Mouse (Mus musculus) left cerebral cortex, adult 2 months (tissue): ENCODE results near the gene Fndc7. TPM values are rescaled to one million over a fixed set of nuclear protein-coding genes. Genes with fewer than 3 reads are reported as not detected.
"Not testable (repeated sequence)": the region's sequence is repeated elsewhere in the genome, so short reads cannot be mapped to it uniquely, and the experiment has no call there.

Source experiments
- DNase-seq, 2 experiments: peaks; one replicate each; pipeline ENCODE4 v3.0.0; 2021 to 2022; ENCODE audit warnings: low spot score in 2 of 2, mixed read lengths in 1 of 2; ENCODE audit errors: extremely low spot score in 1 of 2
- H3K27ac ChIP-seq: fragments of 200-600 bp; 2 replicates; pipeline ENCODE4 v1.8.1; 2022
- H3K4me3 ChIP-seq: fragments of 200-600 bp; 2 replicates; pipeline ENCODE4 v1.8.1; 2022
- CTCF ChIP-seq: fragments of 200-600 bp; IDR thresholded peaks from 2 replicates; pipeline ENCODE4 v1.8.1; 2022; ENCODE audit warnings: antibody characterized with exemption, mild to moderate bottlenecking, moderate library complexity
- intact Hi-C: fragments of 180-260 bp; cut with DNase I; formaldehyde crosslinking; loops from one replicate; pipeline ENCODE4 v1.15.1; 2025
- total RNA-seq, 2 experiments: library from RNA; stranded (reverse); gene quantifications; 2 replicates each; pipeline ENCODE4 v1.2.3; 2021

Fndc7 gene
- total RNA-seq, 2 experiments from 2014 or later: 0.26 TPM; not detected in 1

DNA sequence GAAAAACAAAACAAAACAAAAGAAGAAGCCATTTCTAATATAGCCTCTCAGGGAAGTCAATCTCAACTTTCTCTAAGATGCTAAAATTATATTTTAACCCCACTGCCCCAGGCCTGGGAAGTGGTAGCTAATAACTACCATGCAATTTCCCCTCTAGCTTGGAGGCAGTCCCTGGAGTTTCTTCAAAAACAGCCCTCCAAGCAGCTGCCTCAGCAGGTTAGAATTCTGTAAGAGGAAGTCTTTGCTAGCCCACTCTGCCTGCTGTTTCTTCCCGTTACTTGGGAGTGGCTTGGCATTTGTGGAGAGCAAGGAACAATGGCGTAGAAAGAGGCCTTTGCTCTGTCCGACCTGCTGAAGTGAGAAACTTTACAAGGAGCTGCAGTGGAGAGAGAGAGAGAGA lies 24.7 kb downstream of the Fndc7 start:
- Histone ChIP-seq H3K27ac (no peak overlapping the region), H3K4me3 (no peak overlapping the region)
- intact Hi-C loops: no loop called here
- no peak for TF ChIP-seq CTCF
- DNase-seq: no peak

DNA sequence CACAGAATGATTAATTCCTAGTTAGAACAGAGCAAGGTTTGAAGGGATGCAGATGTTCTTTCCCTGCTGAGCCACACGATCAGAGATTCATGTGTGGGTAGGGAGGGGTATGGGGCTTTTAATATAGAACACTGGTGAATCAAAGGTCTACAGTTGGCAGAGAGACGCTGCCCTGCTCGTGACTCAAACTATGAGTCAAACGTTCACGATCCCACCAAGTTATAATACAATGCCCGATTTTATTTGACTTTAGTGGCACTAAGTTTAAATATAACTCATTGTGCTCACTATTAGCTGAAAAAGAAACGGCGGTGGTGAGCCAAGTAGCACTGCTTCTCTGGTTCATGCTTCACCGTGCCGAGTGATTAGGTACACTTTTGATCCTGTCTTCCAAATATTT lies 26.7 kb downstream of the Fndc7 start:
- intact Hi-C loops: no loop called here
- H3K27ac ChIP-seq: no peak overlapping the region
- TF ChIP-seq CTCF: no peak
- no peak overlapping the region for H3K4me3 ChIP-seq
- no peak for DNase-seq

DNA sequence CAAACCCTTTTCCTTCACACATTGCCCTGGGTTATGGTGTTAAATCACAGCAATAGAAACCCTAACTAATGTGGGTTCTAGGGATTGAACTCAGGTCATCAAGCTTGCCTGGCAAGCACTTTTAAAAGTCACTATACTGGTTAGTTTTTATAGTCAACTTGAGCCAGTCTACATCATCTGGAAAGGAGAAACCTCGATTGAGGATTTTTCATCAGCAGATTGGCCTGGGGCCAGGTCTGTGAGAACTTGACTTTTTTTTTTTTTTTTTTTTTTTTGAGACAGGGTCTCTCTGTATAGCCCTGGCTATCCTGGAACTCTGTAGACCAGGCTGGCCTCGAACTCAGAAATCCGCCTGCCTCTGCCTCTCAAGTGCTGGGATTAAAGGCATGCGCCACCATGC lies 27.5 kb downstream of the Fndc7 start:
- H3K27ac ChIP-seq, intact Hi-C loops, DNase-seq, H3K4me3 ChIP-seq: not testable (repeated sequence)

DNA sequence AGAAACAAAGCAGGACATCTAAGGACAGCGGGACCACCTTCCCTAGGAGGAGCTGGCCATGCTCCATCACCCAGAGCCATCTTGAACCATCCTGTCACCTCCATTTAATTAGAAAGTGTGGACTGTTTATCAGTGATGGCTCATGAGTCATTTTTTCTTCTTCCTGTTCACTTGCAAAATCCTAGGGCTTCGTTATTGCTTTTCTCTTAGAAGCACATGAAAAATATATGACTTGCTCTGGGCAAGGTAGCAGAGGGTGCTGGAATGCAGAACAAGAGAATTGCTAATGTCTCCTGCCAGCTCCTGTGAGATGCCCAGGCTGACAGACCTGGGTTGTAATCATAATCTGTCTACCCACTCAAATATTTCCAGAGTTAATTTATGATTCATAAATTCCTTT lies 29.0 kb downstream of the Fndc7 start:
- DNase-seq: no peak
- intact Hi-C loops: loop anchor here (1.0 kb wide), 1 partner anchor 19 kb away; no protein-coding TSS in a partner anchor
- H3K4me3 ChIP-seq: no peak overlapping the region
- H3K27ac ChIP-seq: no peak overlapping the region
- TF ChIP-seq CTCF: no peak

DNA sequence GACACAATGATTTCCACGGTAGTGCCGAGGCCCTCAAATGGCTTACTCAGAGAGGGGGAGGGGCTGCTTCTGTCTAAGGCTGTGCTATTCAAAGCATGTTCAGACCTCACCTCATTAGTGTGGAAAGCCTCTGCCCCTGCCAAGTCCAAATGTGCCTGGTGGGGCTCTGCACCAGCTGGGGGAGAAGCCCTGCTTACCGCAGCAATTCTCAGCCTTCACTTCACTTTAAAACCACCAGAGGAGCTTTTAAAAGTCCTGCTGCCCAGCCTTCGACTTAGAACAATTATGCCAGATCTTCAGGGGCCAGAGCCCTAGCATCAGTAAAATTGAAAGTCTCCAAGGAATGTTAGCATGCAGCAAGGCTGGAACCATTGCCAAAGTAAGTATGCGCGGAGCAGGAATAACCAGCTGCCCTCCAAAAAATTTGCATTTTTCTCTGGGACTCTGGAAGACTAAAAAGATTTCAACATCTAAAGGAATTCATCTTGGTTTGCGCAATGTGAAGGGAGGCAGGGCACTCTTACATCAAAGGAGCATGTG lies 31.5 kb downstream of the Fndc7 start:
- intact Hi-C loops: loop anchor here (5.0 kb wide), 1 partner anchor 54 kb away; the partner anchor contains the start of gene Prpf38b
- TF ChIP-seq CTCF: no peak; the same call in none of the 2 replicates
- DNase-seq: no peak
- no peak overlapping the region for H3K4me3 ChIP-seq
- no peak overlapping the region for H3K27ac ChIP-seq

DNA sequence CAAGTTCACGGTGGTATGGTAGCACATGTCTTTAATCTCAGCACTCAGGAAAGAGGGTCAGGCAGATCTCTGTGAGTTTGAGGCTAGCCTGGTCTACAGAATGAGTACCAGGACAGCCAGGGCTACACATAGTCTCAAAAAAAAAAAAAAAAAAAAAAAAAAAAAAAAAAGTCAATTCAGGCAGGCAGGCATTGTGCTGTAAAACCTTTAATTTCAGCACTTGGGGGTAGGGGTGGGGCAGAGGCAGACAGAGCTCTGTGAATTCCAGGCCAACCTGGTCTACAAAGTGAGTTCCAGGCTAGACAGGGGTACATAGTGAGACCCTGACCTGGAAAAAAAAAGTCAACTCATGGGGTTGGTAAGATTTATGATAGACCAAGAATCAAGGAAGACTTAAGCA lies 32.1 kb downstream of the Fndc7 start:
- intact Hi-C loops: loop anchor here (5.0 kb wide), 1 partner anchor 55 kb away; the partner anchor contains the start of gene Prpf38b
- Histone ChIP-seq H3K27ac (no peak overlapping the region), H3K4me3 (no peak overlapping the region)
- DNase-seq: no peak
- TF ChIP-seq CTCF: no peak

DNA sequence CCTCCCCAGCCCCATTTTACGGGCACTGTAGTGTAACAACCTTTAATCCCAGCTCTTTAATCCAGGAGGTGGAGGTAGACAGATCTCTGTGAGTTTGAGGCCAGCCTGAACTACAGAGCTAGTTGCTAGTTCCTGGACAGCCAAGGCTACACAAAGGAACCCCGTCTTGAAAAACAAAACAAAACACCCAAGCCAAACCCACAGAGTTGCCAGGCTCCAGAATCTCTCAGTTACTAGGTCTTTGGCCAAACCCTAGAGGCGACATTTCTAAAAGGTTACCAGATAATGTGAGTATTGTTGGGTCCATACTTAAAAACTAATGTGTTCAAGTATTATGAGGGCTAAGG lies 32.7 kb downstream of the Fndc7 start:
- intact Hi-C loops: loop anchor here (5.0 kb wide), 1 partner anchor 55 kb away; the partner anchor contains the start of gene Prpf38b
- DNase-seq: no peak
- no peak for TF ChIP-seq CTCF
- H3K27ac ChIP-seq: no peak overlapping the region
- H3K4me3 ChIP-seq: no peak overlapping the region

DNA sequence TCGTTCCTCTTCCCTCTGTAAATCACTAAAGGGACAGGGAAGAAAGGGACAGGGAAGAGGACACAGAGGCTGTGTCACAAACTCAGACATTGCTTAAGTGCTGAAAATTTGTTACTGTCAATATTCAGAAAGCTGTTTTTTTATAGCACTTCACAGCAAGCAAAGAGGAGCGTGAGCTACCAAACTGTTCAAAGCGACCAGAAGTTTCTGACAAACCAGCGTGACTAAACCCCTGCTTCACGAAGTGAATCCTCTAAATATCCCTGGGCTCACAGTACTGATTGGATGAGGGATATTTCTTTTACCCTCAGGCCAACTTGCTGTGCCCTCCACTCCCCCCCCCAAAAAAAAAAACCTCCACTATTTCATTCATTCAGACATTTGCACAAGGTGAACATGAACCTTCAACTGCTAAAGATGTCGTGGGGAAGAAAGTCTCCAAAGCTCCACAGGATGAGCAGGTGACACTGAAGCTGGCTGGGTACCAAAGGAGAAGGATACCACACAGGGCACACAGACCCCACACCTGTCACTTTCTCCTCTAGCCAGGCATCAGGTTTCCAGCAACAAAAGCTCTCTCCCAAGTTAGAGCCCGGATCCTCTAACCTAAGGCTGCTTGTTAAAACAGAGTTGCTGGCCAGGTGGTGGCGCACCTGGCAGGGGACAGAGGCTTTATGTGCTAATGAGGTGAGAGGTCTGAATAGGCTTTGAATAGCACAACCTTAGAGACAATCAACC lies 33.3 kb downstream of the Fndc7 start:
- Histone ChIP-seq H3K27ac (no peak overlapping the region; the same call in 1 of the 2 replicates), H3K4me3 (no peak overlapping the region)
- intact Hi-C loops: loop anchor here (5.0 kb wide), 1 partner anchor 56 kb away; the partner anchor contains the start of gene Prpf38b
- TF ChIP-seq CTCF: no peak; the same call in none of the 2 replicates
- DNase-seq: no peak

DNA sequence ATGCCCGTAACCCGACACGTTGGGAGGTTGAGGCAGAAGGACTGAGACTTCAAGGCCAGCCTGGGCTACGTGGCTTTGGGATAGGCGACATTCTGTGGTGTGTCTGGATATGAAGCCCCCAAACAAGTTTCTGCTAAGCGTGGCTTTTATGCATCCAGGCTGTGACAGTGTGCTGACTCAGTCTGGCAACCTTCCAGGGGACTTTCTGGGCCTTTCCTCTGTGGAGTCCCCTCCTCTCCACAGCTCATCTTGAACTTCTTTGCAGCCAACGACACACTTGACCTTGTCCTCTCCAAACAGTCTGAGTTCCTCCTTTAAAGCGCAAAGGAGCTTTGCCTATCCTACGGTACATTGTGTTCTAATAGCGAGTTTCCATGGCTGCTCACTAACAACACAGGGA lies 33.9 kb downstream of the Fndc7 start:
- Histone ChIP-seq H3K27ac (peak overlapping the region; percentile 84), H3K4me3 (no peak overlapping the region)
- peak in 1 of 2 experiments; percentile 32 for DNase-seq
- TF ChIP-seq CTCF: no peak
- intact Hi-C loops: loop anchor here (1.0 to 5.0 kb wide), 2 partner anchors 26 to 56 kb away; partner anchors contain the start of gene Prpf38b

DNA sequence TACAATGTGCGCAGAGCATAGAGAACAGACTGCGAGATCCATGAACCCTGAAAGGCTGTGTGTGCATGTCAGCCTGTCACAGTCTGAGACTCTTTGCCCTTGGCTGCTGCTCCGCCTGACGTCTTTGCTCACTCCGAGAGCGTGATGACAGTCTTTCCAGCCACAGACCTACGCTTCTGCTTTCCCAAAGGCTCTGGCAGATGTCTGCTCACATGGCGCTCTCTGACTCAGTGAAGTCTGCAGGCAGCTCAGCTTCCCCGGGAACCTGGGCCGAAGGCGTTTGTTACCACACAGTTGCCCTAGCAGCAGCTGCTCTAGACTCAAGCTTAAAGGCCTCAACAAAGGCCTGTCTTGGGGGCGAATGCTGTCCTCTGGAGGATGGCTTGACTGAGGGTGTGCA lies 34.4 kb downstream of the Fndc7 start:
- peak; percentile 77 for DNase-seq
- TF ChIP-seq CTCF: no peak
- Histone ChIP-seq H3K27ac (peak overlapping the region; percentile 84), H3K4me3 (no peak overlapping the region)
- intact Hi-C loops: loop anchor here (1.0 to 5.0 kb wide), 2 partner anchors 27 to 57 kb away; partner anchors contain the start of gene Prpf38b

DNA sequence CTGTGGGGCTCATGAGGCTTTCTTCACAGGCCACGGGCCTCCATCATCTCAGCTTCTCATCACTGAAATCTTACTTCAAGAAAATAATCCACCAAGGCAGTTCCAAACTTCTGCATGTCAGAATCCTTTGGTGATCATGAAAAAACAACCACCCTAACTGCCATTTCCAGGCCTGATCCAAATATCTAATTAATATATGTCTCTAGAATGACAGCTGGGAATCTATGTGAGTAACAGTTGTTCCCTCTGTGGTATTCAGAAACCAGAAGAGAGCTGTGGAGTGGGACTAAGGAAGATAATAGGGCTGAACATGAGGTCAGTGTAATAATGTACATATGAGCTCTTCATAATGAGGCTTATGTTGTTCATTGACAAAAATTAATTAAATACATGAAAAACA lies 36.5 kb downstream of the Fndc7 start:
- no peak for TF ChIP-seq CTCF
- no peak overlapping the region for H3K4me3 ChIP-seq
- no peak for DNase-seq
- H3K27ac ChIP-seq: no peak overlapping the region
- intact Hi-C loops: no loop called here

DNA sequence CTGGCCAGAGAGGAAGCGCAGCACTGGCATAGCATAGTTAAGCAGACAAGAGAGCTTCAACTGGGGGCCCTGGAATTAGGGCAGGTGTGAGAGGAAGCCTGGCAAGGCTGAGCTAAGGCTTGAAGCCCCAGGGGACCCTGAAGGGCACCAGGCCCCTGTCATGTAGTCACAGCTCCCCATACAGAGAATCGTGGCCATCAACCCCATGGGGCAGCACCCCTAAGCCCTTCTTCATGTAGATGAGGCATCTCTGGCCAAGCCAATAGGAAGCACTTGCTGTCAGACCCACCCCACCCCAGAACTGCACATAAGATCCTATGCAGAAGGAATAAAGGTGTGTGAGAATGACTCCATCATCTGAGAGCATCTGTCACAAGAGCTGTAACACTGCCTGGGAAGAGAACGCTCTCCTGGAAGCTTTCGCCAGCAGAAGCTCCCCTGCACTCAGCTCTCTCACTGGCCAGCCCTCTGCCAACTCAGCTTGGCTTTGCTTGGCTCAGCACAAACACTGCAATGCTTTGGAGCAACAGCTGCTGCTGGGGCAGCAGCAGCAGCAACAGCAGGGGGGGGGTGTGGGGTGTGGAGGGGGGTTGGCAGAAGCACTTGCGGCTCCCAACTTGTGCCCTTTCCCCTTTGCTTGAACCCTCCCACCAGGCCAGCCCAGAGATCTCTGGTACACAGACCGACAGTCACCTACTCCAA lies 37.7 kb downstream of the Fndc7 start:
- TF ChIP-seq CTCF: no peak
- DNase-seq: no peak
- intact Hi-C loops: no loop called here
- Histone ChIP-seq H3K27ac (no peak overlapping the region), H3K4me3 (no peak overlapping the region)
